Mouse (Mus musculus): ENCODE measurements around the gene Mtch1.

- no peak for TF ChIP-seq EP300 (IDR thresholded peaks at IDR 0.05; ENCODE audit: low read depth)
- no peak for TF ChIP-seq CTCF (IDR thresholded peaks at IDR 0.05; ENCODE audit: low read depth)
Measured at GRCm38 (mm10) chr17:29347645-29348256, at the start of gene Mtch1.

Data from liver, embryonic 14.5 days (tissue).